Comparison of ENCODE assay signal across 8 mouse cellular contexts in the genomic region with DNA sequence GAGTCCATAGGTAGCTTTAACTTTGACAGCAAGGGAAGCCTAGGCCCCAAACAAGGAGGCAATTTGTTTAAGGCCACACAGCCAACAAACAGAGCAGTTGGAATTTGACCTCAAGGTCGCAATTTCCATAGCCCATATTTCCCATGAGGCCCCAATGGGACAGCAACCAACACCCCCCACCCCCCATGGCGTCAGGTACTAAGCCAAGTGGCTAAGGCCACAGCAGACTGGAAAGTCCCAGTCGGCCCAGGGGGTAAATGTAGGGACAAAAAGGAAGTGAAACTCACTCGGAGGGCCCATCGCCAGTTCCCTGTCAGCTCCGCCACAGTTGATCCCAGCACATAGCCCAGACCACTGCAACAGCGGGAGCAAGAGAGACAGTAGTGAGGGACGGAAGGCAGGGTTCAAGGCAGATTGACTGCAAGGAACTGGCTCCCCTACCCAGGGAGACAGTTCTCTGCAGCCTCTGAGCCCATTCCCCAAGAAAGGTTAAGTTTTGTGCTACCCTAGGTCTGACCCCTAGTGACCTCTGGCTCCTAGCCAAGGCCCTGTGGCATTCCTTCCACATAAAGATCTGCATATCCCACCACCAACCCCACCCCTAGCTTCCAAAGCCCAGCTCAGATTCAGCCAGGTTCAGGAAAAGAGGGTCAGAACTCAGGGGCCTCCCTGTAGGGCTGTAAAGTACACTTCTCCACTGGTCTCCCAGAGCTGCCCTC. TPM values are rescaled to one million over a fixed set of nuclear protein-coding genes. Genes with fewer than 3 reads are reported as not detected.
A peak's percentile ranks its signal among the peaks of the same experiment; 100 is the strongest.
DNase-seq lines count a peak whose midpoint lies in the region; ATAC-seq and TF ChIP-seq lines count a peak whose summit lies in the region.

No protein-coding gene starts in this region.

- 50% methylated on average over 8 of the region's 8 CpGs for WGBS in liver, adult 2 months
- 51% methylated on average over 8 of the region's 8 CpGs for WGBS in liver, embryonic 11.5 days

- no peaks in the 10 kb centered on the region for H3K4me1 ChIP-seq in liver, adult 2 months (ENCODE audit: control insufficient read depth, insufficient read depth, low read length)
- peaks cover 2% of the 10 kb centered on the region; the same call in 1 of the 2 replicates for H3K4me1 ChIP-seq in liver, embryonic 11.5 days (replicated peaks; ENCODE audit: control insufficient read depth, insufficient read depth, low read length)

- no peaks in the 10 kb centered on the region for H3K79me2 ChIP-seq in liver, adult 2 months (ENCODE audit: control insufficient read depth, insufficient read depth, low read length)

- no peaks in the 10 kb centered on the region for H3K36me3 ChIP-seq in liver, adult 2 months (ENCODE audit: control insufficient read depth, insufficient read depth, low read length)
- no peaks in the 10 kb centered on the region for H3K36me3 ChIP-seq in liver, embryonic 11.5 days (ENCODE audit: control insufficient read depth, insufficient read depth, low read length)

- ATAC-seq in liver, embryonic 11.5 days (replicated peaks; ENCODE audit: low FRiP score): no peak
- peak; percentile 77 for ATAC-seq in common myeloid progenitor, adult 5-6 weeks (replicated peaks; ENCODE audit: low read depth, poor library complexity, severe bottlenecking)

- no peak overlapping the region for H3K4me3 ChIP-seq in liver, adult 2 months (ENCODE audit: insufficient read depth, low read depth, low read length)
- H3K4me3 ChIP-seq in liver, embryonic 11.5 days (ENCODE audit: low read depth, low read length): no peak overlapping the region

- no peak overlapping the region for H3K4me2 ChIP-seq in liver, embryonic 11.5 days

- H3K9ac ChIP-seq in liver, adult 2 months (ENCODE audit: low read depth, low read length): no peak overlapping the region
- no peak overlapping the region for H3K9ac ChIP-seq in liver, embryonic 11.5 days (ENCODE audit: low read depth, low read length)

- no peaks in the 10 kb centered on the region for H3K27me3 ChIP-seq in liver, adult 2 months (ENCODE audit: control insufficient read depth, insufficient read depth, low read length)
- no peaks in the 10 kb centered on the region for H3K27me3 ChIP-seq in liver, embryonic 11.5 days (replicated peaks; ENCODE audit: control insufficient read depth, insufficient read depth, low read length)

- DNase-seq in liver, adult 2 months (ENCODE audit: extremely low read depth, low read depth, low spot score): peak; percentile 54
- DNase-seq in liver, embryonic 11.5 days (ENCODE audit: low spot score): no peak
- peak; percentile 67 for DNase-seq in kidney, postnatal 10 days
- DNase-seq in skeletal muscle tissue, adult 2 months (ENCODE audit: low read depth, low spot score): peak; percentile 36
- no peak for DNase-seq in cerebellum, adult 11 months
- no peak for DNase-seq in T-cell, adult 2 months (ENCODE audit: low spot score)
- DNase-seq in urinary bladder, postnatal 4 days (ENCODE audit: low spot score in 2 of 2): no peak

- no peak overlapping the region for H3K27ac ChIP-seq in liver, adult 2 months (replicated peaks; ENCODE audit: insufficient read depth, low read depth, low read length)
- H3K27ac ChIP-seq in liver, embryonic 11.5 days (ENCODE audit: low read depth, low read length): no peak overlapping the region

- TF ChIP-seq POLR2A in liver, adult 2 months (IDR thresholded peaks at IDR 0.05; ENCODE audit: extremely low read depth, insufficient read depth, low read length): no peak

- TF ChIP-seq CTCF in liver, adult 2 months (IDR thresholded peaks at IDR 0.05; ENCODE audit: low read depth, low read length): no peak

- H3K9me3 ChIP-seq in liver, embryonic 11.5 days (ENCODE audit: control insufficient read depth, low read length): no peaks in the 10 kb centered on the region

RNA-seq across cellular contexts. Expression of a gene that starts 12.1 kb away (rescaled TPM):
- under 0.01 and 0.13 TPM in 2 replicates for total RNA-seq in liver, adult 2 months (2014; rRNA removed)
- polyA plus RNA-seq in liver, adult 2 months (2012; rRNA removed): 0.06 and 0.25 TPM in 2 replicates
- 1.9 and 2.0 TPM in 2 replicates for polyA plus RNA-seq in liver, embryonic 11.5 days (2014; fragmentation: Nextera tagmentation; extraction: Ambion mirVana)
- 20.5 and 29.3 TPM in 2 replicates for total RNA-seq in common myeloid progenitor, adult 5-6 weeks (2017)

RNA-seq across cellular contexts. Expression of a gene that starts 48.5 kb away (rescaled TPM):
- 25.4 and 41.1 TPM in 2 replicates for total RNA-seq in liver, adult 2 months (2014; rRNA removed)
- polyA plus RNA-seq in liver, adult 2 months (2012; rRNA removed): 47.3 and 65.1 TPM in 2 replicates
- polyA plus RNA-seq in liver, embryonic 11.5 days (2014; fragmentation: Nextera tagmentation; extraction: Ambion mirVana): 20.0 and 21.0 TPM in 2 replicates
- total RNA-seq in common myeloid progenitor, adult 5-6 weeks (2017): 38.1 and 49.9 TPM in 2 replicates

Comparison
In these comparisons a context has a peak if more than half of its experiments do, and no peak if none do; other contexts are left out.
1. DNase-seq: peak in liver, adult 2 months (single experiment), kidney, postnatal 10 days (single experiment) and skeletal muscle tissue, adult 2 months (single experiment); none in liver, embryonic 11.5 days (single experiment), cerebellum, adult 11 months (single experiment), T-cell, adult 2 months (single experiment) and urinary bladder, postnatal 4 days (0 of 2).
2. RNA of a gene that starts 12.1 kb away (total RNA-seq): 20.5 to 29.3 TPM in common myeloid progenitor, adult 5-6 weeks; under 0.01 to 0.13 TPM in liver, adult 2 months; every median in the first group is over 10 times any median in the second.